Mouse (Mus musculus) lung, embryonic 14.5 days (tissue): ENCODE measurements around the gene Kat6b. TPM values are rescaled to one million over a fixed set of nuclear protein-coding genes. Genes with fewer than 3 reads are reported as not detected.

ENCODE experiments used
- ATAC-seq: fragments of 200-750 bp; cut with Nextera tagmentation; 2 replicates; pipeline ENCODE4 v1.8.0; 2017; ENCODE audit warnings: mild to moderate bottlenecking, moderate TSS enrichment, moderate library complexity; ENCODE audit not compliant: insufficient read depth
- DNase-seq: peaks from one replicate; pipeline ENCODE4 v3.0.0-alpha.2; 2015
- H3K27ac ChIP-seq: fragments of 300-500 bp; sonication (generic); 2 replicates; pipeline ENCODE4 v1.5.1; 2014; ENCODE audit warnings: low read depth, mild to moderate bottlenecking, moderate library complexity
- H3K27me3 ChIP-seq: fragments of 300-500 bp; sonication (generic); 2 replicates; pipeline ENCODE4 v1.6.1; 2014; ENCODE audit warnings: low read length, control low read depth; ENCODE audit not compliant: insufficient read depth
- H3K36me3 ChIP-seq: fragments of 300-500 bp; sonication (generic); 2 replicates; pipeline ENCODE4 v1.6.1; 2014; ENCODE audit warnings: control low read depth; ENCODE audit not compliant: insufficient read depth
- H3K4me1 ChIP-seq: fragments of 300-500 bp; sonication (generic); 2 replicates; pipeline ENCODE4 v1.6.1; 2014; ENCODE audit warnings: antibody characterized with exemption, control low read depth; ENCODE audit not compliant: insufficient read depth
- H3K4me2 ChIP-seq: fragments of 300-500 bp; sonication (generic); 2 replicates; pipeline ENCODE4 v1.6.1; 2014; ENCODE audit warnings: mild to moderate bottlenecking
- H3K4me3 ChIP-seq: fragments of 300-500 bp; sonication (generic); 2 replicates; pipeline ENCODE4 v1.5.1; 2014; ENCODE audit warnings: low read depth, low read length
- H3K9ac ChIP-seq: fragments of 300-500 bp; sonication (generic); 2 replicates; pipeline ENCODE4 v1.6.1; 2014
- H3K9me3 ChIP-seq: fragments of 300-500 bp; sonication (generic); 2 replicates; pipeline ENCODE4 v1.6.1; 2016; ENCODE audit warnings: low read depth, low read length, control low read depth
- CTCF ChIP-seq: IDR thresholded peaks from 2 replicates; pipeline ENCODE4 v1.5.1; 2016; ENCODE audit warnings: antibody characterized with exemption, low read depth
- WGBS: fragments of 180-500 bp; shearing (Covaris S2); extraction: QIAGEN DNeasy Blood & Tissue Kit; methylation state at CpG from one replicate; pipeline ENCODE4 v1.1.7; 2014; 5-methylcytosine and 5-hydroxymethylcytosine counted together
- polyA plus RNA-seq: library from polyadenylated mRNA; unstranded; fragments of >200 nt; fragmentation: Nextera tagmentation; extraction: Ambion mirVana; gene quantifications from 2 replicates; pipeline ENCODE4 v1.2.1, GENCODE M21; 2014

Kat6b gene
- polyA plus RNA-seq, 1 experiment from 2014 or later, result 14.2 TPM

DNA sequence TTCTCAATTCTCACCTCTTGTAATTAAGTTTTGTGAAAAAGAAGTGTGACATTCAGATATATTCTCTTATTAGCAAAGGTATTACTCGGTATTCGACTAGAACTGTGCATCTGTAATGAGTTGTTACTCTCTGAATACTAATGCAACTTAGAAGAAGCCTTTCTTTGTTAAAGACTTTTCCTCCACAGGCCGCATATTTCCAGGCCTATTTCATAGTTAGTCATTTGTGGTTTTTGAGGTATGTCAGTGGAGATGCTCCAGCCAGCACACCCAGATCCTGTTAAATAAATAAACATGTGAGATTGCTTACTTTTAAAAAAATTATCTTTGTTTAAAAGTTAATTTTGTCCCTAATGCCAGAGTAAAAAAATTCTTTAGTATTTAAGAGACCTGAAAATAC lies 66.7 kb downstream of the Kat6b start:
- DNase-seq (no peak), ATAC-seq (no peak)
- Histone ChIP-seq H3K36me3 (no peaks in the 10 kb centered on the region), H3K4me2 (no peak overlapping the region), H3K9me3 (no peaks in the 10 kb centered on the region), H3K27me3 (no peaks in the 10 kb centered on the region), H3K9ac (no peak overlapping the region), H3K4me3 (no peak overlapping the region), H3K4me1 (peaks cover 30% of the 10 kb centered on the region), H3K27ac (no peak overlapping the region)
- 61% methylated on average over 3 of the region's 3 CpGs for WGBS
- no peak for TF ChIP-seq CTCF

DNA sequence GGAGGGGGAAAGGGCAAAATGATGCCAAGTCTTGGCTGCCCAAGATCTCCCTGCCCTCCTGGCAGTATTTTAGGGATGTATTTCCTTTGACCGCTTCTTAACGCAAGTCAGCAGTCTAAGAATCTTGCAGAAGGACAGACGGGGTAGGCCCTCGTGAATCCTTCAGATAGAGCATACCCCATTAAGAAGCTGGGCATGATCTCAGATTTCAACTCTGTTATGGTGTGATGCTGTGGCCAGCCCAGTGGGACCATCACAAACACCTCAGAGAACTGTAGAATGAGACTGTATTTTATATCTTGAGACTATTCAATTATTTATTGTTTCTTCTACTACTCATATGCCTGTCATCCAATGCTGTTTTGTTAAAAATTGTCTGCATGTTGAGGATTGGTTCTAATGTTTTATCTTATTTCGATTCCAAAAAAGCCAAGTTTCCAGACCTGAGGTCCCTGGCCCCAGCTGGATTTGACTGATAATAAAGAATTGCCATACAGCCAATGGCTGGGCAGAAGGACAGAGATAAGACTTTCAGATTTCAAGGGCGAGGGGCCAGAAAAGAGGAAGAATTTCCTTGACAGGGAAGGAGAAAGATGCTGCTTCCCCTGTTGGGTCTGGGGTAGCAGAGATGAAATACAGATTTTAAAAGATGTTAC lies 67.8 kb downstream of the Kat6b start:
- Histone ChIP-seq H3K27ac (no peak overlapping the region), H3K27me3 (no peaks in the 10 kb centered on the region), H3K36me3 (no peaks in the 10 kb centered on the region), H3K9me3 (no peaks in the 10 kb centered on the region), H3K4me1 (peaks cover 30% of the 10 kb centered on the region), H3K9ac (no peak overlapping the region), H3K4me2 (no peak overlapping the region), H3K4me3 (no peak overlapping the region)
- no peak for TF ChIP-seq CTCF
- WGBS, result 59% methylated on average over 6 of the region's 6 CpGs
- DNase-seq, result no peak
- ATAC-seq, result no peak

DNA sequence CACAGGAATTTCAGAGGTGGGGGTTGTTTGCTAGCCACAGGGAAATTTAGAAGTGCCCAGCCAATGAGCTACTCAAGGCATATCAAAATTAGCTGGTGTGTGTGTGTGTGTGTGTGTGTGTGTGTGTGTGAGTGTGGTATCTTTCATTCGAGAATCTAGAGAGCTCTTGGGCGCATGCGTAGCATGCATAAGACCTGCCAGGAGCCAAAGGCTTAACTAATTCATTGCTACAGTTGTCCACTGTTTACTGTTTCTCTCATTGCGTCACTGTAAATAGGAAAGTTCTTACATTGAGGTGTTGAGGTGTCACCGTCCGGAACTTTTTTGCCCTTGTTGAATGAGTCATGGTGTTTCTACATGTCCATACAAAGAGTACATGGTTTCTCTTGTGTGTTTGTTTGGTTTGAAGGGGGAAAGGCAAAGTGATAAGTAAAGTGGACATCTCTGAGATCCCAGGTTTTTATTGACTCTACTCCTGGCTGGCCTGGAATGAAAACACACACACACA lies 68.4 kb downstream of the Kat6b start:
- Histone ChIP-seq H3K4me3 (no peak overlapping the region), H3K9ac (no peak overlapping the region), H3K4me2 (no peak overlapping the region), H3K27me3 (no peaks in the 10 kb centered on the region), H3K4me1 (peaks cover 30% of the 10 kb centered on the region), H3K36me3 (no peaks in the 10 kb centered on the region), H3K27ac (no peak overlapping the region), H3K9me3 (no peaks in the 10 kb centered on the region)
- WGBS, result 65% methylated on average over 6 of the region's 6 CpGs
- no peak for DNase-seq
- no peak for ATAC-seq
- TF ChIP-seq CTCF, result no peak

DNA sequence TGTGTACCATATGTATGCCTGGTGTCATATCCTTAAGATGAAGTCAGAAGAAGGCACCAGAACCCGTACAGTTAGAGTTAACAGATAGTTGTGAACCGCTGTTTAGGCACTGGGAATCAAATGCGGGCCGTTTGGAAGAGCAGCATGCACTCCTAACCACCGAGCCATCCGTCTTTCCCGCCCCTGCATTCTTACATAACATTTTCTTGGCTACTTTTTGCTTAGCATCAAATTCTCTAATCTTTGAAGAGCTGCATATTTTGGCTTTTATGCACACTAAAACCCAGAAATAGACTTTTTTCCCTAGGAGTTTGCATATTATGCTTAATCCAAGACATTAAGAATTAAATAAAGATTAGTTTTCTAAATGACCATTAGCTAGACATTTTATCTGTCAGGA lies 69.3 kb downstream of the Kat6b start:
- Histone ChIP-seq H3K9me3 (no peaks in the 10 kb centered on the region), H3K27ac (no peak overlapping the region), H3K4me3 (no peak overlapping the region), H3K36me3 (no peaks in the 10 kb centered on the region), H3K4me1 (peaks cover 27% of the 10 kb centered on the region), H3K4me2 (no peak overlapping the region), H3K27me3 (no peaks in the 10 kb centered on the region), H3K9ac (no peak overlapping the region)
- peak; percentile 49 for DNase-seq
- WGBS, result 60% methylated on average over 7 of the region's 7 CpGs
- no peak for TF ChIP-seq CTCF
- ATAC-seq, result no peak

DNA sequence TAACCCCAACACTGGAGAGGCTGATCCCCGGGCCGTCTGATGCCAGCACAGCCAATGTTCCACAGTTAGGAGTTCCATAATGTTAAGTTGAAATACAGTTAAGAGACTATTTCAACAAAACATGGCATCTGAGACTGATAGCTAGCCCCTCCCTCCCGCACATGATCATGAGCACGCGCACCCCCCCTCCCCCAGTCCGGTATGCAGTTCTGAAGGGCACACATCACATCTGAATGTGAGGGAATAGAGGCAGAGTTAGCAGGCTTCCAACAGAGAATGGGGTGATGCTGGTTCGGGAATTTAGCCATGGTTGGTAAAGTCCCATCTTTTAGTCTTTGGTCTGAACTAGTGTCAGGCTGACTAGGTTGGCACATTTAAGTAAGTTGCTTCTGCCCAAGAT lies 70.4 kb downstream of the Kat6b start:
- peaks cover 19% of the 10 kb centered on the region for H3K4me1 ChIP-seq
- TF ChIP-seq CTCF, result no peak
- no peak overlapping the region for H3K4me2 ChIP-seq
- DNase-seq (no peak), ATAC-seq (no peak)
- no peak overlapping the region for H3K4me3 ChIP-seq
- H3K27me3 ChIP-seq, result no peaks in the 10 kb centered on the region
- 88% methylated on average over 7 of the region's 7 CpGs for WGBS
- H3K9me3 ChIP-seq, result no peaks in the 10 kb centered on the region
- no peaks in the 10 kb centered on the region for H3K36me3 ChIP-seq
- no peak overlapping the region for H3K27ac ChIP-seq
- H3K9ac ChIP-seq, result no peak overlapping the region

DNA sequence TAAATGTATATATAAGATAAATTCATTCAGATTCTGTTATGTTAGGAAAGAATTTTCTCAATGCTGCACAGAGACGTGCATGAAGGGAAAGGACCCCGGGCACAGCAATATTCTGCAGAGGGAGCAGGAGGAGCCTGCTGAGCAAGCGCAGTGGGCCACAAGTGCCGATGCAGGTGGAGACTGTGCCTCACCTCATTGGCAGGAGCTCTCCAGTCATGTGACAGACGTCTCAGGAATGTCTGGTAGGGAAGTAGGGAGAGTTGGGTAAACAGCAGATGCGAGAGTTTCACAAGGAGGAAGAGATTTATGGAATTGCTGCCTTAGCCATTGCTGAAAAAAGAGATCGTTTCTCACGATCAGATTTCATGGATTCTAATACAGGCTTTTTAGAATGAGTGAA lies 71.7 kb downstream of the Kat6b start:
- no peaks in the 10 kb centered on the region for H3K36me3 ChIP-seq
- H3K4me1 ChIP-seq, result peaks cover 8% of the 10 kb centered on the region
- no peaks in the 10 kb centered on the region for H3K9me3 ChIP-seq
- WGBS, result 49% methylated on average over 8 of the region's 8 CpGs
- no peak for TF ChIP-seq CTCF
- H3K4me2 ChIP-seq, result peak overlapping the region; percentile 37
- peak; percentile 75; the same call in 1 of the 2 replicates for ATAC-seq
- no peak overlapping the region for H3K27ac ChIP-seq
- no peak overlapping the region for H3K9ac ChIP-seq
- no peak overlapping the region for H3K4me3 ChIP-seq
- H3K27me3 ChIP-seq, result no peaks in the 10 kb centered on the region
- DNase-seq, result peak; percentile 60

DNA sequence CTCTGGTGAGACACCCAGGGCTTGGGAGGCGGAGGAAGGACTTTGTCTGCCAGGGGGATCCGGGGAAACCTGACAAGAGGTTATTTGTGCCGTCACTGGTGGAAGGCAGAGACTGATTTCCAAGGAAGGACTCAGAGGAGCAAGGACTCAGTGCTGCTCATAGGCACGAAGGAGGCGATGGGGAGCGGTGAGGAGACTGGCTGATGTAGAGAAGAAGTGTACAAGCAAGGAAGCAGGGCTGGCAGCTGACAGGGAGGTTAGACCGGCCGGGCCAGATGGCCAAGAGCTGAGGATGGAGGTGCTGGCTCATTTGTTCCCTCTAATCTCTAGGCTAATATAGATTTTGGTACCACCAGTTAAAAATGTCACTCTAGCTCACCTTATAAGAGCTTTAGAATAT lies 72.8 kb downstream of the Kat6b start:
- ATAC-seq (no peak), DNase-seq (no peak)
- no peak overlapping the region for H3K4me3 ChIP-seq
- H3K27me3 ChIP-seq, result no peaks in the 10 kb centered on the region
- no peak overlapping the region for H3K4me2 ChIP-seq
- no peaks in the 10 kb centered on the region for H3K36me3 ChIP-seq
- peaks cover 7% of the 10 kb centered on the region; the same call in 1 of the 2 replicates for H3K4me1 ChIP-seq
- no peak for TF ChIP-seq CTCF
- H3K9me3 ChIP-seq, result no peaks in the 10 kb centered on the region
- no peak overlapping the region for H3K9ac ChIP-seq
- H3K27ac ChIP-seq, result no peak overlapping the region
- 69% methylated on average over 8 of the region's 8 CpGs for WGBS
